Mouse (Mus musculus): ENCODE data around the gene Myh10.

DNA sequence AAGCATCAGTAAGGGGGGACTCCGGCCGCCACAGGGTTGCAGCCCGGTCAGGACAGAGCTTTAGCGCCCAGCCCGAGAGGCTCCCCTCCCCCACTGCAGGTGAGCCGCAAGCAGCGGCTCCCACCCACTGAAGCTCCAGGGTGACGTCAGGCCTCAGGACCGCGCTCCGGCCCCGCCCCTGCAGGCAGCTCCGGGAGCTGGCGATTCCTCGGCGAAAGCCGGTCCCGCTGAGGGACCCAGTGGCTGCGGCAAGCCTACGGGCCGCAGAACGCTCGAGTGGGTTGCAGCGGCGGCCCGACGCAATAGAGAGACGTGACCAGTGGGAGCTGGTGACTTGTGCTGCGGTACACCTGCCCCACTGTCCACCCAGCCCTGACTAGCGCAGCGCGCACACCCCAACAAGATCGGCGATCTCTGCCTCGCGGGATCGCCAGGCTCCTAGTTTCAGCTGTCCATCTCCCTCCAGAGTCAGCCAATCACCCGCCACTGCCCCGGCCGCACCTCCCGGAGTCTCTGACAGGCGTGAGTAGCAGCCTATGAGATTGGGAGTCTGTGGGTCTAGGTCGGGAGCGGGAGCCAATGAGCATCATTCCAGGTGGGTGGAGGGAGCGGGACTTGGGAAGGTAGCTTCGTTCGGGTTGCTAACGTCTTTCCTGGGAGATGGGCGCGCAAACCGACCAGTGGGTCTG, at the start of gene Myh10:
- no peak for TF ChIP-seq SMC3 (IDR thresholded peaks at IDR 0.05; ENCODE audit: low read depth, low read length)
- no peak for TF ChIP-seq ZKSCAN1 (IDR thresholded peaks at IDR 0.05; ENCODE audit: borderline replicate concordance, low read depth, low read length)
- TF ChIP-seq POLR2A (IDR thresholded peaks at IDR 0.05; ENCODE audit: low read depth, low read length), result no peak
- TF ChIP-seq CTCF (conservative IDR thresholded peaks at IDR 0.05 in 1 of 2, IDR thresholded peaks at IDR 0.05 in 1 of 2; ENCODE audit: low read depth in 2 of 2, low read length in 2 of 2), result no peak
- no peak for TF ChIP-seq EP300 (IDR thresholded peaks at IDR 0.05; ENCODE audit: low read length)
- no peak for TF ChIP-seq POLR2AphosphoS2 (IDR thresholded peaks at IDR 0.05; ENCODE audit: low read depth, low read length)
- no peak for TF ChIP-seq E2F4 (IDR thresholded peaks at IDR 0.05; ENCODE audit: insufficient replicate concordance, low read depth, low read length)
